Mouse (Mus musculus) bone marrow macrophage, adult 2 months (primary cell): ENCODE results near the gene Spred1.

ENCODE experiments used
- CTCF ChIP-seq: IDR thresholded peaks from 2 replicates; pipeline ENCODE4 v1.5.1; 2012; ENCODE audit warnings: low read depth, mild to moderate bottlenecking, low read length, moderate library complexity
- POLR2A ChIP-seq: IDR thresholded peaks from 2 replicates; pipeline ENCODE4 v1.6.1; 2012; ENCODE audit warnings: mild to moderate bottlenecking, low read depth, low read length, borderline replicate concordance

DNA sequence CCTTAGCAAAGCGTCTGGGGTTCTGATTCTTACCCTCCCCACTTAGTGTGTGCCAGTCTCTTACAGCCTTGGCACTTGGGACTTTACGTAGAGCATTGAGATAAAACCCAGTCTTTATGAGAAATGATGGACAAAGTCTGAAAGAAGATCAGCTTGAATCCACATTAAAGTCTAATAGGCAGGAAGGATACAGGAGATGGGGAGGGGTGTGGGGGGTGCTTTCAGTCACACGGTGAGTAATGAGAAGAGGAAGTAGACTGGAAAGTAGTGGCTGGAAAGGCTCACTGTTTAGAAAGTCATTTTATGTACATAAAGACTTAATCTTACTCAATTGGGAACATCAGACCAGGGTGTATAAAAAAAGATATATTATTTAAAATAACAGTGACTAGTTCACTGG is 47.9 kb downstream of the Spred1 start:
- TF ChIP-seq POLR2A: no peak
- TF ChIP-seq CTCF: no peak
